Mouse (Mus musculus) cerebellum, adult 9-11 months (tissue): ENCODE measurements around the gene Wfdc8.

Source experiments
- DNase-seq: peaks from one replicate; pipeline ENCODE4 v3.0.0; 2022

Gene Wfdc8

GRCm38 (mm10) chr2:164562391-164563188, 50.8 kb downstream of the Wfdc8 start, which contains the start of gene Wfdc2:
Wfdc2 (plus strand) TSS chr2:164562413.
- DNase-seq: no peak

- DNase-seq: no peak
These were observed 53.3 kb downstream of the Wfdc8 start for GRCm38 (mm10) chr2:164560106-164560505.

GRCm38 (mm10) chr2:164558991-164559645, 54.3 kb downstream of the Wfdc8 start:
- no peak for DNase-seq

GRCm38 (mm10) chr2:164558426-164558825, 55.0 kb downstream of the Wfdc8 start:
- DNase-seq: no peak

GRCm38 (mm10) chr2:164551502-164551901, 61.9 kb downstream of the Wfdc8 start:
- no peak for DNase-seq

- no peak for DNase-seq
These were observed 62.5 kb downstream of the Wfdc8 start for GRCm38 (mm10) chr2:164550895-164551269.

- DNase-seq: no peak
These were observed 63.2 kb downstream of the Wfdc8 start for GRCm38 (mm10) chr2:164549963-164550894.

- DNase-seq: no peak
These were observed 64.1 kb downstream of the Wfdc8 start for GRCm38 (mm10) chr2:164549338-164549737.
